Mouse (Mus musculus): ENCODE measurements around the gene Eif3k.

DNA sequence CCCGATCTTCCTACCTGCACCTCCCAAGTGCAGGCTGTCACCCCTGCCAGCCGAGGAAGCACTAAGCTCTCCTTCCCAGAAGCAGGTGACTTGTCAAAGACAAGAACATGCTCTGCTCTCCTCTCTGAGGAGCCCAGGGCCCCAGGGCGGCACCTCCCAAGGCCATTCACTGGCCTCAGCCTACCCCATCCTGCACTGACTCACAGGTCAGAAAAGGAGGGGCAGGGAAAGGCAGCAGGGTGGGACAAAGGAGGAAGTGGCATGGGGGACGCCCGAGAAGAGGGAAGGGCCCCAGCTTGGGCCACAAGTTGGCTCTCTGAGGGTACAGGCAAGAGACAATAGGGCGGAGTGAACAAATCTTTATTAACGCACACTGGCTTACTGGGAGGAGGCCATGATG is 10.6 kb downstream of the Eif3k start:
- no peak for TF ChIP-seq CTCF (IDR thresholded peaks at IDR 0.05; ENCODE audit: low read depth)
- TF ChIP-seq EP300 (IDR thresholded peaks at IDR 0.05; ENCODE audit: low read depth) = no peak

Measured in liver, postnatal 0 days (tissue).